Mouse (Mus musculus) G1E-ER4 (cell line): Measurements from ENCODE around the gene Tspan17. TPM values are rescaled to one million over a fixed set of nuclear protein-coding genes. Genes with fewer than 3 reads are reported as not detected.

Experiments
- GATA1 ChIP-seq: IDR thresholded peaks from one replicate; pipeline ENCODE4 v1.8.0; 2012; ENCODE audit warnings: low read length, inconsistent platforms
- polyA plus RNA-seq: library from polyadenylated mRNA; stranded (reverse); fragments of >175 nt; gene quantifications from 2 replicates; pipeline ENCODE4 v1.2.3, GENCODE M21; 2012

The Tspan17 gene
- polyA plus RNA-seq, 1 experiment, result 0.14 TPM

DNA sequence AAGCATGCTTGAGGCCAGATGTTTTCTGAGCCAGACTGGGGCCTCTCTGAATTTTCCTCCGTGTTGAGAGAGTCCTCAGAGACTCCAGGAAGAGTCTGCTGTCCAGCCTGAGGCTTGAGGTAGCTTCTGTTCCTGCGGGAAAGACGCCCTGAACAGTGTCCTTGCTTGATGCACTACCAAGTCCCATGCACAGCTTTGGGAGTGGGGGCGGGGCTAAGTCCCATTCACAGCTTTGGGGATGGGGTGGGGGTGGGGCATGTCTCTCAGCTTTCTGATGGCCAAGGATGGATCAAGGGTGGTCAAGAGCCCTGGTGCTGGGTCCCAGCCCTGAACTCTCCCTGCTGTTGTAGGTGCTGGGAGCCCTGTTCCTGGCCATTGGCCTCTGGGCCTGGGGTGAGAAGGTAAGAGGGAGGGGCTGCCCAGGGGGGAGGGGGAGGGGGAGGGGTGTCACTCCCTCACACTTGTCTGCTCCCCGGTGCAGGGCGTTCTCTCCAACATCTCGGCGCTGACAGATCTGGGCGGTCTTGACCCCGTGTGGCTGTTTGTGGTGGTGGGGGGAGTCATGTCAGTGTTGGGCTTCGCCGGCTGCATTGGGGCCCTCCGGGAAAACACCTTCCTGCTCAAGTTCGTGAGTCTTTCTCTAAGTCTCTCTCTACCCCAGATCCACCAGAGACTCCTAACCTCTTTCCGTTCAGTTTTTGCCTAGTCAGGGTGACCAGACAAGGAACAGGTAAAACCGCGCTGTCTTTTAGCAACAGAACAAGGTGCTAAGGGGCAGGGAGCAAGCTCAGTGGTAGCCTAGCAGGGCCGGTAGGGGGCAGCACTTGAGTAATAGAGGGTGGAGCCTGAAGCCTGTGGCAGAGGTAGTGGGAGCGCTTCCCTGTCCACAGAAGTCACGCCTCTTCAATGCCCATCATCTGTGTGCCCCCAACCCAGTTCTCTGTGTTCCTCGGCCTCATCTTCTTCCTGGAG is 3.4 kb downstream of the Tspan17 start:
- no peak for TF ChIP-seq GATA1

DNA sequence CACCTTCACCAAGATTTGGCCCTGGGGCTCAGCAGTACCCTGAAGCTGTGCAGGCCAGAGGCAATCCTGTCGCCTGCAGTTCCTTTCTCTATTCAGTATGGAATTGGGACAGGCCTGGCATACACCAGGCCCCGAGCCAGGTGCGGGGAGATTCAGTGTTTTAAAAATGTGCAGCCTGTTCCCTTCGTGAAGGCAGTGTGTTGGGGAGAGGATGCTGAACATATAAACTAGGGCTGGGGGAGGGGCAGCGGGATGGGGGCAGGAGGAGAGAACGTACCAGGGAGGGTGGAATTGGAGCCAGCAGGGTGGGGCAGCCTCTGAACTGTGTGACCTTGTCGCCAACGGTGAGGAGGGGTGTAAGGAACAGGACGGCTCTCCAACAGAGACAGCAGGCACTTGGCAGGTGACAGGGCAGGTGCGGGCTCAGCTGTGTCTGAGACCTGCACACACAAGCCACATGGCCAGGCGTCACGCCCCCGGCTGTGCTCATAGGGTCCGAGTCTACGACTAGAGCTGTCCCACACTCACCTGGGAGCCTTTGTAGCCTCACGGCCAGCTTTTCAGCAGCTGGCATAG is 4.9 kb downstream of the Tspan17 start:
- TF ChIP-seq GATA1, result no peak

DNA sequence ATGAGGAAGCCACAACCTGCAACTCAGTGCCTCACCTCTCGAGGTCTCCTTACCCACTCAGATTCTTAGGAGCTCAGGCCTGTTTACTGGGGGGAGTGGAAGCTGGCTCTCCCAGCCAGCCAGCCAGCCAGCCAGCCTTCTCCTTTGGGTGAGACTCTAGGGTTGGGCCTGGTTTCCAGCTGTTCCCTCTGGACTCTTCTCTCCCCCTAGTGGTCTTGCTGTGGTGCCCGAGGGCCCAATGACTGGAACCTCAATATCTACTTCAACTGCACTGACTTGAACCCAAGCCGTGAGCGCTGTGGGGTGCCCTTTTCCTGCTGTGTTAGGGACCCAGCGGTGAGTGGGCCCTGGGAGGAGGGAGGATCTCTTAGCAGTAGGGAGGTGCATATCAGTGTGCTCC is 5.7 kb downstream of the Tspan17 start:
- TF ChIP-seq GATA1, result no peak

DNA sequence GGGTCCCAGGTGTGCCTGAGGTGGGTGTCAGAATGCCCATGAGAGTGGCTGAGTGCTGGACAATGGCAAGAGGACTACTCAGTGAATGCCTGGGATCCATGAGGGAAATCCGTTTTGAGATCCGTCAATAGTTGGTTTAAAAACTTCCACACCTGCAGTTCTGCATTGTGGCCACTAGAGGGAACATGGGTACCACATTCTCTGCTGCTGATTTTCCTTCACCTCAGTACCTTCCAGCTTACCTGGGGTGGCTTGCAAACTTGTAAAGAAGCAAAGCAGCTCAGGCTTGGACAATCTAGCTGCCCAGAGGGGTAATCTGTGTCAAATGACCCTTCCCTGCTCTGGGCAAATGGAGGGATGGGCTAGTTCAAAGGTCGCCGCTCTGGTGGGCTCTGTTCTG is 8.2 kb downstream of the Tspan17 start:
- no peak for TF ChIP-seq GATA1

DNA sequence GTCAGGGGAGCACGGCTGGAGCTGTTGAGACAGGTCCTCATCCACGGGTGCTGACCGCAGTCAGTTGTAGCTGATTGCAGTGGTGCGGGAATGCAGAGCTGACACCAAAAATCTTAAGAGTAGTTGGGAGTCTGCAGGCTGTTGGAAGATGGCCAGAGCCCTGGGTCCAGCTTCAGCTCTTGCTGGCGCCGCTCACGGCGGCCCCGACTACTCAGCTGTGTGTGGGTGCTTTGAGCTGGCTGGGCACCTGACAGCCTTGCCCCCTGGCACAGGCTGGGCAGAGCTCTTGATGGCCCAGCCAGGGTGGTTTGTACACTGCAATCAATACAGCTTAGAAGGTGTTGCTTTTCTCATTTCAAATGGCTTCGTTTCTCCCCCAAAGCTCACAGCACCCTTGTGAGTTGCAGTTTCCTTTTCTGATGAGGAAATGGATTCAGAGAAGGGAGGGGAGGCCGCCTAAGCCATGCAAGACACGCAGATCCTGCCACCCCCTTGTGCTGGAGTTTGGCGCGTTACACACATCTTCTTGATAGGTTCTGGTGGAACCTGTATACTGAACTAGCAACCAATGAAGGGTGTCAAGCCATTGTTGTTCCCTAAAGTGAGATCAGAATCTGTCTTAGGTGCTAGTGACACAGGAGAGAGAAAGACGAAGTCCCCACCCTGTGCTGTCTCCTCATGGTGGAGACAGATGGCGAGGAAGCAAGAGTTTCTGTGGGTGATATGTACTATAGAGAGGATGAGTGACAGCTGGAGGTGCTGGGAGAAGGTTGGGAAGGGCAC is 8.9 kb downstream of the Tspan17 start:
- no peak for TF ChIP-seq GATA1

DNA sequence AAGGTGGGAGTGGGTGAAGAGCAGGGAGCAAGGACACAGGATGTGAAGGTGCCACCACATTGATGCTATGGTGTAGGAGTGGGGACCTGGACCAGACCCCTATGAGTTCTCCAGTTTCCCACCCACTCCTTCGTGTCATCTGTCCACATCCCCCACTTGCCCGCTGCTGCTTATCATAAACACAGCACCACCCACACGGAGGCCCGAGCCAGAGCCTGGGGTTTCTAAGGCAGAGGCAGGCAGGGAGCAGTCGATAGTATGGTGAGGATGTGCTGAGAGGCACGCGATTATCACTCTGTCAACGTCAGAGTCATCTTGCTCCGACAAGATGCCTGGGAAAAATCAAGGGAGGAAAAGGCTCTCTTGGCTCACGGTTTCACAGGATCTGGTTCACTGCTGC is 9.6 kb downstream of the Tspan17 start:
- no peak for TF ChIP-seq GATA1

DNA sequence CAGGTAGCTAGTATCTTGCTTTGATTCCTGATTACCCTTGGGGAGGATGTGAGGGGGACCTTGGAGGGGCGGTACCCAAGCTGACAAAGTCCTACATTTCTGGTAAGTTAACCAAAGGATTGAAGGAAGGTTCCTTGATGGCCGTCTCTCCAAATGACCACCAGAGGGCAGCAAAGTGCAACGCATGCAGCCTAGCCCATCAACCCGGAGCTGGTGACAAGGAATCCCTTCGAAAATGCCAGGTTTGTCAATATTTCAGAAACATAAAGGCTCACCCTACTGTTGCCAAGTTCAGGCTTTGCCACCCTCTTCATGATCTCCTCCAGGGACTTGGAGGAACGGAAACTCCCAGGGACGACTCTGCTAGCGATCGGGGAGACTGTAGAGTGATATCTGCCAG is 10.5 kb downstream of the Tspan17 start:
- no peak for TF ChIP-seq GATA1

DNA sequence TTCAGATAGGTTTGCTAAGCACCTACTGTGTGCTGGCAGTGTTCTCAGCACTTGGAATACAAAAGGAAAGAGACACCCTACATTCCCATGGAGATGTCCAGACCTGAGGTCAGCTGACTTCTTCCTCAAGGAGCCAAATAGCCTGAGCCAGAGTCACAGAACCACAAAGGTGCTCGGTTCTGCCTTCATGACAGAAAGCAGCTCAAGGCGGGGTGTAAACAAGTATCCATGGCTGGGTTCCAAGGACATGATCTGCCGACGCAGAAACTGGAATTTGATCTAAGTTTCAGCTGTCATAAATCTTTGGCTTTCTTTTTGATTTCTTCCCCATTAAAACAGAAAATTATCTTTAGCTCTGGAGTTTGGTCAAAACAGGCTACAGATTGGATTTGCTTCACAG is 11.0 kb downstream of the Tspan17 start:
- TF ChIP-seq GATA1, result no peak

DNA sequence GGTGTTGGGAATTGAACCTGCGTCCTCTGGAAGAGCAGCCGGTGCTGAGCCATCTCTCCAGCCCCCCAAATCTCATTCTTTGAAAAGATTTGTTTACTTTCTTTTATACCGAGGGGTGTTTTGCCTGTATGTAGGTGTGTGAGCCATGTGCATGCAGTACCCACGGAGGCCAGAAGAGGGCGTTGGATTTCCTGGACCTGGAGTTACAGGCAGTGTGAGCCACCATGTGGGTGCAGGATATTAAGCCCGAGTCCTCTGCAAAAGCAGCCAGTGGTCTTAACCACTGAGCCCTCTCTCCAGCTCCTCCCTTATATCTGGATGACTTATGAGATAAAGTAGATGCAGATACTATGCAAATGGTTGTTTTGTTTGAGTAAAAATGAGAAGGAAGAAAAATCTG is 13.8 kb downstream of the Tspan17 start:
- no peak for TF ChIP-seq GATA1

DNA sequence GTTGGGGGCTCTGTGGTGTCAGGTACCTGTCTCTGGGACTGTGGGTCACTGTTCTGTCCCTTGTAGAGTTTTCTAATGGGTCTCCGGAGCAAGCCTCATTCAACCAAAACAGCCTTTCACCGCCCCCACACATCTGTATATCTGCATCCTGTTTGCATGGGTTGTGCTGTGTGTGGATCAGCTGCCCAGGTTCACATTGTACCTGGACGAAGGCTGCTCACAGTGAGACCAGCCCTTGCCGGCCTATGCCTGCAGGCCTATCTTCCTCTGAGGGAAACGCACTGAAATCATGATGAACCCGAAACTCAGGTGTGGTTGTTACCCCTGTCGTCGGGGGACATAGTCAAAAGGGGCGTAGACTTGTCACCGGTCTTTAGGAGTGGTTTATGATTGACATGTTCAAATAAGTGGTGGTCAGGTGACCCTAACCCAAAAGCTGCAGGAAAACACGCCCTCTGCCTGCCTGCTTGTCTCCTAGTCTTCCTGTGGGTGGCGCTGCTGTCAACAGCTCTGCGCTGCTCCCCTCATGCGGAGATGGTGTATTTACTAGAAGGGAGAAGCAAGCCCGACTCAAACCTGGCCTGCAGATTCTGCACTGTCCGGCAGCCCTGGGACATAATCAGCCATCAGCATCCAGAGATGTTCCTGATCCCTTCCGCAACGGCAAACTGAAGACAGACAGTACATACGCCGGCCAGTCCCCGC is 16.1 kb downstream of the Tspan17 start:
- no peak for TF ChIP-seq GATA1

DNA sequence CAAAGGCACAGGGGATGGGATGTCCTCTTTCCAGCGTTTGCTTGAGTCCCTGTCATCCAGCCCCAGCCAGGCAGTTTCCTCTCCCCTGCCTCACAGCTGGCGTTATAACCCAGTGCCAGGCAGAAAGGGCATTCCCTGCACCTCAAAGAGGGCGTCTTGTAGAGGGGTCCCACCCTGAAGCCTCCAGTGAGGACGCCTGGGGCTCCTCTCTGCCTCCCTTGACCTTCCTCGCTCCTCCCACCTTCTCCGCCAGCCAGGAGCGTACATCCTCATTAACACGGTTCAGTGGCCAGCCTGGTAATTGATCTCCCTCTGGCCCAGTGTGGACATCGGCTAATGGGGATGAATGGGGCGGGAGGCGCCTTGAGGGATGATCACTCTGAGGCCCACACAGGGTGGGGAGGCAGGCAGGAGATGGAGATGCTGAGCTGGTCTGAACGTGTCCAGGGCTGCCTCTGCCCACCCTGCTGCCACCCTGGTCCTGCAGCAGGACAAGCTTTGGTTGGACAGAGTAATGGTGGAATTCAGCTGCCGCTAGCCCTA is 17.3 kb downstream of the Tspan17 start:
- no peak for TF ChIP-seq GATA1

DNA sequence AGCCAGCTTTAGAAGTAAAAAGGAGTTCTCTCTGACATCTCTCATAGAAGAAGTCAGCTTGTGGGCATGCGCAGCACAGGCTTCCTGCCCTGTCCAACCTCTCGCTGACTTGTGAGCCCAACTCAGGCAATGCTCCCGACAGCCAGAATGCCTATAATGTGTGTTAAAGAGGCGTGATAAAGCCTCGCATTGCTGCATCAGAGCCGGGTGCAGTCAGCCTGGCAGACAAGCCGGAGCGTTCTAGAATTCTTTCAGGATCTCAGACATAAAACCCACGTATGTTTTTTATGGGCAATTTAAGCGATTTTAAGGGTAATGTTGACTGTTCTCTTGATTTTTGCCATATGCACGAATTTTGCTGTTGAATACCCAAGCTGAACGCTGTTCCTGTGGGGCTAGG is 18.9 kb downstream of the Tspan17 start:
- TF ChIP-seq GATA1, result no peak

DNA sequence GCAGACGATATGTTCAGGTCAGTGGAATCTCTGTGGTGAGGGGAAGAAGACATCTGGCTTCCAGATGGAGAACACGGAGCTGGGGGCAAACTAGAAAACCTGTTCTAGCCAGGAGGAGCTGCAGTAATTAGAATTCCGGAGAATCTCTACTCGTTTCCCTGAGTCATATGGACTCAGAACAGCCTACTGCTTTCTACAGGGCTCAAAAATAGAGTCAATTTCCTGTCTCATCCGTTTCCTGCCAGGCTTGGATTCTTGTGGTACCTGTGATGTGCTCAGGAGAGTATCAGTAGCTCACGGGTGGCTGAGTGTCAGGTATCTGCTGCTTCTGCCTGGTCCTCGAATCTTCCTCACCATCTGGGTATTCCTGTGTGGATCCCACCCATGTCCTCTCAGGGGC is 22.3 kb downstream of the Tspan17 start:
- no peak for TF ChIP-seq GATA1

DNA sequence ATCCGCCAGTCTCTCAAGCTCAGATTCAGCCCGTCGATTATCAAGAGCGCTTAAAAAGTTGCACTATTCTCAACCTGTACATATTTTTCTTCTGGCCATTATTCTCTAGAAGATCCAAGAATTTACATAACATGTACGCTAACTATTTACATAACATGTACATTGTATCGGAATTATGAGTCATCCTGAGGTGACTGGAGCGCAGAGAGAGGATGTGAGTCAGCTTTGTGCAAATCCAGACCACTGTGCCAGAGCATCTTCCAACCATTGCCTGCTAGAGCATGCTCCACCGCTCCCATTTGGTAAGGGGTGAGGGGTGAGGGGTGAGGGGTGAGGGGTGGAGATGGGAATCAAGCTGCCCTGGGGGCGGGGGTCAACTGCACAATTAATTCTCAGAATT is 24.2 kb downstream of the Tspan17 start:
- no peak for TF ChIP-seq GATA1
